Mouse (Mus musculus): ENCODE results near the gene Rpl36a-ps1.
A peak's percentile ranks its signal among the peaks of the same experiment; 100 is the strongest.
"Not testable (repeated sequence)": the region's sequence is repeated elsewhere in the genome, so short reads cannot be mapped to it uniquely, and the experiment has no call there.

The Rpl36a-ps1 gene

DNA sequence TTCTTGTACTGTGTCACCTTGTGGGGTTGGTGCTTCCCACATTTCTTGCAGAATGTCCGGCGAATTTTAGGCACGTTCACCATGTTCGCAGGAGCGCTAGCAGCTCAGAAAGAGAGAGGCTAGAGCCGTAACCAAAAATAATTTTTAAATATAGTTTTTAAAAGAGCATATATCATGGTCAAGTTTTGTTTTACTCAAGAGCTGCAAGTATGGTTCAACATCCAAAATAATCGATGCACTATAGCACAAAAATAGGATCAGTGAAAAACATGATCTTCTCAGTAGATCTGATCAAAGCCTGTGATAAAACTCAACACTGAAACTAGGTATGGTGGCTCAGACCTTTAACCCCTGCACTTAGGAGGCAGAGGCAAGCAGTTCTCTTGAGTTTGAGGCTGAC lies at the start of gene Rpl36a-ps1:
TSS of gene Rpl36a-ps1 (minus strand) at position 101 of the 400 bp plus-strand sequence.
- DNase-seq = no peak

DNA sequence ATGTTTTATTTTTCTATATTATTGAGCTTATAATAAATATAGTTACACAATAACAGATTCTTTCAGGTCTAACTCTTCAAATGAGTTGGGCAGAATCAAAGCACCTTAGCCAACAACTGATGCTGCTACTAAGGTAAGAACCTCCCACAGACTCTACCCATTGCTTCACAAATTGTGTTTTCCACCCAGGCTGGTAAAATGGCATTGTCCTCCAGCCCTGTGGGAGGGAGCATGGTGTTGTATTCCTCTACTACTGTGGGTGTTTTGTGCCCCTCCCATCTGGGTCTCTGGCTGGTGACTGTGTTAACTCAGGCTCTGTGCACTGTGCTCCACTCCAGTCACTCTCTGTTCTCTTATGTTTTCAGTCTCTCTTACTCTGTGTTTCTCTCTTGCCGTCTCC lies 49.4 kb upstream of the Rpl36a-ps1 start:
- no peak for DNase-seq

DNA sequence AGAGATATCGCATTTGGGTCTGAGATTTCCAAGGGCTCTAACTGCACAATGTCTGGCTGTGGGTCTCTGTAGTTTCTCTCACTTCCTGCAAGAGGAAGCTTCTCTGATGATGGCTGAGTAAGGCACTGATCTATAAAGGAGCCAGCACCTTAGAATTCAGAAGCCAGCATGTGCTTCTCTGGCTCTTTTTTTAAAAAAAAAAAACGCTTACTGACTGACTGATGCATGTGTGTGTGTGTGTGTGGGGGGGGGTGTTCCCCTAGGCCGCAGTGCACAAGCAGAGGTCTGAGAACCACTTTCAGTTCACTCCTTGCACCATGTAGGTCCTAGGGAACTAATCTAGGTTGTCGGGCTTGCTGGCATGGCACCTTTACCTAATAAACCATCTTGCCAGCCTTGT lies 47.3 kb upstream of the Rpl36a-ps1 start:
- no peak for DNase-seq

DNA sequence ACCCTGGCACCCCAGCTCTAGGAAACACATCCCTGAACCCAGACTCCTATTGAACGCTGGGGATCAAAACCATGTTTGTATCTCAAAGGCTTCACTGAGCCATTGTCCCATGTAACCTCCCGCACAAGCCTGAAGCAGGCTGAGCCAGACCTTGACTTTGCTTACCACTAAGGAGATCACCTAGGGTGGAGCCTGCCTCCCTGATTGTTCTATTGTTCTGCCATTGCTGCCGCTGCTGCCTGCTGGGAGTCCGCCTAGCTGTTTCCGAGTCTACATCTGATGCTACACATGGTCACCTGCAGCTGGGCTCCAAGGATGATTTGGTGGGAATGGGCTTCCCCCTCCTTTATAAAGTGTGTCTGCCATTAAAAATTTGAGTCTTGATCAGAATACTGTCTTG lies 45.2 kb upstream of the Rpl36a-ps1 start:
- not testable (repeated sequence) for DNase-seq

DNA sequence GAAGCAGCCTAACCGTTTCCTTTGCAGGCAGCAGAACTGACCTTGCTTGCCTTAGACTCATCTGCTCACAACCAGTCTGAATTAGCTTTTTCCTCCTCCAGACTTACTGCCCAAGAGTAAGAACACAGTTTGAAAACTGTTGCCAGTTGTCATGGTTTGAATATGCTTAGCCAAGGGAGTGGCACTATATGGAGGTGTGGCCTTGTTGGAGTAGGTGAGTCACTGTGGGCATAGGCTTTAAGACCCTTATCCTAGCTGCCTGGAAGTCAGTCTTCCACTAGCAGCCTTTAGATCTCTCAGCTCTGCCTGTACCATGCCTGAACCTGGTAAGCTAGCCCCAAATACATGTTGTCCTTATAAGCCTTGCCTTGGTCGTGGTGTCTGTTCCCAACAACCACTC lies 43.6 kb upstream of the Rpl36a-ps1 start:
- DNase-seq = peak; percentile 12

DNA sequence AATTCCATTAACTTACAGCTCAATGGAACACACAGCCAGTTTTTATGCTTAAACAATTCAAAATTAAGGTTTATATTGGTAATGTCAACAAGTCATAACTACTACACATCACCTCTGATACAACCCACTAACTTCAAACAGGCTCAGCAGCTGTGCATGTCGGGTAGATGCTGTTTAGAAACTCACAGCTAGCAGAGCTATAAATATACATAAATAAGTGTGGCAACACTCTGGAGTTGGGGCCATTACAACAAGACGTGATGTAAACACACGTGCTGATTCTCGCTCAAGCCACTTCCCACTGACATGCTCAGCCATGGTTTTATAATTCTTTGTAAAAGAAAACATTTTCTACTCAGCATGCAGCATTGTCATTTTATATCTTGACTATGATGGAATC lies 41.9 kb upstream of the Rpl36a-ps1 start:
- DNase-seq = no peak

DNA sequence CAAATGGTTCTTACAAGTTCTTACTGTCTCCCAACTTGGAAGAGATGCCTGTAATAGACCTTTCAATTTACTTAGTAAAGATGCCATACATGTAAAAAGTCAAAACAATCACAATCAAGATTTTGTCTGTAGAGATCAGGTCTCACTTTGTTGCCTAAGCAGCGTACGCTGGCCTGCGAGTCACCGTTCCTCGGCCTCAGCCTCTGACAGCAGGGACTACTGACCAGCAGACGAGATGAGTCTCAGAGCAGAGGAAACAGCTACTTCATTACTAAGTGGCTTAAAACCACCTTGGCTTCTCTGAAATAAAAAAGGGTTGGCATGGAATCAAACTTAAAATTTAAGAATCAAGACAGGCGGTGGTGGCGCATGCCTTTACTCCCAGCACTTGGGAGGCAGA lies 40.7 kb upstream of the Rpl36a-ps1 start:
- not testable (repeated sequence) for DNase-seq

DNA sequence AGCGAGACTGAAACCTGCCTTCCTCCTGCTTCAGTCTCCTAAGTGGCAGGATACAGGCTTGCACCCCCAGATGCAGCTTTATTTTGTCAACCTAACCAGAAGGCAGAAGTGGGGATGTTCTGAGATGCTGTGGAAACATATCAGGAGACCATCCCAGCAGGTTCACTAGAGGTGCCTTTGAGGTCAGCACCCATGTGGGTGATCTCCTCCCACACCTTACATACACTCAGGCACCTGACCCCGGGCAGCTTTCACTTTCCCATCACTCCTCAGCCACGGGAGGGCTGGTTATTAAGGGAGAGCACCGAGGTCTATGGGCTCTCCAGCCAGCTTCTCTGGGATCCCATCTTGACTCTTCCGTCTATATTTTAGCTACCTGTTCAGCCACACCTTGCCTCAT lies 38.5 kb upstream of the Rpl36a-ps1 start:
- no peak for DNase-seq

DNA sequence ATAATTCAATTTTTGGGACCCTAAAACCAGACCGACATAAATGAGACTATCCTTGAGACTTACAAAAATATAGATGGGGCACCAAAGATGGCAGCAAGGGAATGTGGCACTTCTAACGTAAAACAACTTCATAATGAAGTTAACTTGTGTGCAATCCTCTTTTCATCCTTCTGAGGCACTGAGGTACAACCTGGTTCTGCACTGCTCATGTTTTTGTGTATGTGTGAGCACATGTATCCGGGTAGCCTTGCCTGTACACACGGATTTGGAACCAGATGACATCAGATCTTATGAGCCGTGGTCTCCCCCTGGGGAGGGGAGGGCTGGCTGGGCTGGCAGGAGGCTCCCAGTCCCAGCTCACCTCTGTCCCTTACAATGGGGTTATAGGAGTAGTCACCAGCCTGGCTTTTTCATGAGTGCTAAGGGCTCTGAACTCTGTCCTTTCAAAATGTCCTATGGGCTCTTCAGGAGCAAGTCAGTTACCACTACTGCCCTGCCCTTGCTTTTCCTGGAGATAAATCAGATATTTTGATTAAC lies 37.3 kb upstream of the Rpl36a-ps1 start:
- no peak for DNase-seq

DNA sequence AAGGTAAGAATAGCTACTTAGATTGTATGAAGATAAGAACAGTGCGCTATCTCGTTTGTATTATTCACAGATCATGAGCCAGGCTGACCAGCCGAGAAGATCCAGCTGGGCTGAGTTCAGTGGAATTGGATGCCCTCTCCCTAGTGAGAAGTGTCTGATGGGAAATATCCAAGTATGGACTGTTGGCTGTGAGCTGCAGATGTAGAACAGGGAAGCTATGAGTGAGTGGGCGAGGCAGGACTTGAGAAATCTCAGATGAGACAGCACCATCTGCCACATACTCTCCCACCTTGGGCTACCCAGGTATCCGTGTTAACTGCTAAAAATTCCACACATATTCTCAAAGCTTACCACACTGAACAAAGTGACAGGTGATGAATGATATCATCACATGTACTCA lies 35.9 kb upstream of the Rpl36a-ps1 start:
- no peak for DNase-seq

DNA sequence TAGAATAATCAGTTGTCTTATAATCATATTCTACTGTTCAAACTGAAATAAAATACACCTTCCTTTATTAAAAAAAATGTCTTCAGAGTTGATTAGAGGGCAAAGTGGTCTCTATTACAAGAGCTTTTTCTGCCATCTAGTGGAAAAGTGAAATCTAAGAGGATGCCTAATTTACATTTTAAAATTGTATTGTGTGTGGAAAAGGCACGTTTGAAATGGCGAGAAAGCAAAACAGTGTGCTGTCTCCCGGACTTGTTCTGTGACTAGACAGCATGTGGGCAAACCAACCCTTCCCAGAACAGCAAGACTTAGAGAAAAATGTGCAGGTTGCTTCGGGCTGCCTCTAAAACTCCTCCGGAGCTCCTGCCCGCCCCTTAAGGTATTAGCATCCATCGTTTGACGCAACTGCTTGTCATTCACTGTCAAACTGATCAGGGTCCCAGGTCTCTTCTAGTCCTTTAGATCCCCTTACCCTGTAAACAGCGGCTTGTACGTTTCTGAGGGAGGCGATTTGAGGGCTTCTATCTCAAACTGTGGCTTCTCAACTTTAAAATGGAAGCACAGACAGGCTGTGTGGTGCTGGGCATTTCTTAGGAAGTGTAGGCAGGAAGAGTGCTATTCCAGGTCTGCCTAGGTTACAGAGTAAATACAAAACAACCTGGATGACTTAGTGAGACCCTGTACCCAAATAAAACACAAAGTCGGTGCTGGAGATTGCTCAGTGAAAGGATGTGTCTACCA lies 28.4 kb upstream of the Rpl36a-ps1 start:
- DNase-seq = no peak

DNA sequence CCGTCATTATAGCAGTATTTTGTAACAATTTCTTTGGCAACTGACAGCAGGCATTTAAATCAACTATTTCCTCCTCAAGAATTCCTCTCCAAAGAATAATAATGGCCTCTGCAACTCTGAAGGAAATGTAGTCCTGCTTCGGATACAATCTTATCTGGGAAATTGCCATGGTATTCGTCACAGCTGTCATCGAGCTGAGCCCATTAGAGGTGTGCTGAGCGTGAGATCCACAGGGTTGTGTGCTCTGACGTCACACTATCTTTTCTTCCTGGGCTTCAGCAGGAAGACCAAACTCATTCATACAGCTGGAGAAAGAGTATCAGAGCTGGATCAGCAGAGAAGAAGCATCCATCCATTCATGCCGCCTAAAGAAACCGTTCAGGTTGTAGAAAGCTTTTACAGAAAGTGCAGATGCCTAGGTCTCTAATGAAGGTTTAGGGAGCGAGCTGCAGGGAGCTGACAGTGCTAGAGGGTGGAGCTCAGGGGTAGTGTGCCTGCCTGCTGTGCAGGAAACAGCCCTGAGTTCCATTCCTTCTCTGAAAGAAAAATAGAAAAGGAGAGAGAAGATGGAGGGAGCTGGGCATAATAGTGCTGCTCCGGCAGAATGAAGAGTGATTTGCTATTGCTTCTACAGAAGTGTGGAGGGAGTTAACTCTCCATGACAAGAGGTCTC lies 25.2 kb upstream of the Rpl36a-ps1 start:
- no peak for DNase-seq

DNA sequence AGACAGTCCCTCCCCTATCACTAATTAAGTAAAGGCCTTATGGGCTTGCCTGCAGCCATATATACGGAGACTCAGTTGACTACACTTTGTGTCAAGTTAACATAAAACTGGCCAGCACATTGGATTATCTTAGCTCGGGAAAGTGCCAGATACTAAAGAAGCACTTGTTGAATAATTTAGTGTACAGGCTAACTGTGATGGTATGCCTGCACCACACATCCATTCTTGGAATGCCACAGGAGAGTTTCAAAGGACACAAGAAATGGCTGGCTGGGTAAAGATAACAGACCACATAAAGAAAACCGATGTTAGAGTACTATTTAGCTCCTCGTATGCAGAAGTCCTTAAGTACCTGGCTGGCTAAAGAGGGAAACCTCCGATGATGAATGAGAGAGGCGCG lies 24.6 kb upstream of the Rpl36a-ps1 start:
- no peak for DNase-seq

DNA sequence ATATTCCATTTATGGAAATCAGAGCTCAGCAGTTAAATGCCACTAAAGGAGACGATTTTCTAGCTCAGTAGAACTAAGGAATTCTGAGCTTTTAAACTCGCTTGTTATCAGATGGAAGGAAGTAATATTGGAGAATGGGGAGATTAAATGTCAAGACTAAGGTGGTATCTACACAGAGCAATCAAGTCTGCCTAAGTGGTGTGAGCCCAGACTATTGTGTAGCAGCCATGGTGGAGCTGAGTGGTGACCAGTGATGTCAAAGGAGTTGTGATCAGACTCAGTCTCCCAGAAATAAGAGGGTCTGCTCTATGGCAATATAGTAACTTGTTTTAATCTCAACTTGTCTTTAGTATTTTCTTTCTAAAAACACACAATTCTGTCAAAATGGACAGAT lies 16.8 kb upstream of the Rpl36a-ps1 start:
- DNase-seq = no peak

DNA sequence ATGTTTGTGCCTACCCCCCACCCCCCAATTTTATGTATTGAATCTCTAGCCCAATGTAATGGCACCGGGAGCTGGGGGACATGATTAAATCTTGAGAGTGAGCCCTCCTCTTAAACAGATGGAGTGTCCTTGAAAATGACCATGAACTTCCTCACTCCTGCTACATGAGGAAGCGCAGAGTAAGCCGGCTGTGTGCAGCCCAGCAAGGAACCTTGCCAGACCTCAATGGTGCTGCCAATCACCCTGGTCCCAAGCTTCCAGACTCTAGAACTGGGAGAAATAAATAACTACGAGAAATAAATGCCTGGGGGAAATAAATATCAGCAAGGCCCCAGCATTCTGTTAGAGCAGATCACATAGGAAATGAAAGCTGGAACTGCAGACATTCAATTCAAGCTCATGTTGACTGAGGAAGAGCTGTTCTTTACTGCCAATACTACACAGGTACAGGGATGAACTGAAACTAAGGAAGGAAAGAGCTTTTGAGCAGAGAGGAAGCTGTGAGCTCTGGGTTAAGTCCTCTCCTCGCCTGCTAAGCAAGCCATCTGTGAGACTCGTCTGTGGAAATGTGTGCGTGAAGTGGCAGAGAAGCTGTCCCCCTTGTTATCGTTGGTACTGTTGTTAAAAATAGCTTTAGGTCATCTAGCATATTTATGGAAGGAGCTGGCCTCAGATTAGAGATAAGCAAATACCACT lies 16.3 kb upstream of the Rpl36a-ps1 start:
- DNase-seq = no peak

DNA sequence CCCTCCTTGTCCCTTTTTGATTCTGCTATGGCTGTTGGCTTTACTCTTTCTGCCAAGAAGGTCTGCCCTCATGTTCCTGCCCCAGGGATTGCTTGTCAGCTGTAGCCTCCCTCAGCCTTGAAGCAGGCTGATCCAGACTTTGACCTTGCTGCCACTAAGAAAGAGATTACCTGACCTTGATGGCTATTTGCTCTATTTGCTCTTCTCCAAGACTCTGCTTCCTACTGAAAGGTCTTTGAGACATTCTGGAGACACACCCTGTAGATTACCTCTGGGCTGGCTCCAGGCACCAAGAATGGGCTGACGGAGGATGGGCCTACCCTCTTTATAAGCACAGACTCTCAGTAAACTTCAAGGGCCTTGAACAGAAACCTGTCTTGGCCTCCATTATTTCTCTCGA lies 1.6 kb downstream of the Rpl36a-ps1 start:
- no peak for DNase-seq

DNA sequence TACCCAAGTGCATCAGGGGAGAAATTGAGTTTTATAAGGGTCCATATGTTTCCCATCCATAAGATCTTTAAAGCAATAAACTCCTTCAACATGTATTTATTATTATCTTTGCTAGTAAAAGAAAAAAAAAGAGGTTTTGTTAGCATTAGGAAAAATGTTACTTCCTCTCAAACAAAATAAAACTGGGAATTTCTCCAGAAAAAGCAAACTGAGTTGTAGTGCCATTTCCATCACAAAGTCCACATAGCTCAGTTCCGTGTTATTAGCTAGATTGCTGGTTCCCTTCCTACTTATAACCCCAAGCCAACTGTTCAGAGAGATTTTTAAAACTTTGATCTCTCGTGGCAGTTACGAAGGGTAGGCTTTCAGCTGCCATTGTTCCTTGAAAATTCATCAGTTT lies 3.5 kb downstream of the Rpl36a-ps1 start:
- DNase-seq = no peak

DNA sequence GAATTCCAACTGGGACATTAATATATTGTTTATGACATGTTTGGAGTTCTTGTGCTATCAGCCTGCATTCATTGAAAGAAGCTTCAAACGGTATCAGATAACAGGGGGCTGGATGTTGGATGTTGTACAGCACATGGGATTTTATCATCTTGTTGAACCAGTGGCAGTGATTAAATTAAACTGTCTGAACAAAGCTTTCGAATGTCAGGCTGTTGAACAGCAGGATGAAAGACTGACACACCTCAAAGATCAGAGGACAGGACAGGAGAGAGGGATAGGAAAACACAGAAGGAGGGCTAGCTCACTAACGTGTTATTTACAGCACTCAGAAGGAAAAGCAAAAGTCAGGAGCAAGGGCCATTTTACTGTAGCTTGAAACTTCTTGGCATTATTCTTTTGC lies 4.3 kb downstream of the Rpl36a-ps1 start:
- DNase-seq = no peak

DNA sequence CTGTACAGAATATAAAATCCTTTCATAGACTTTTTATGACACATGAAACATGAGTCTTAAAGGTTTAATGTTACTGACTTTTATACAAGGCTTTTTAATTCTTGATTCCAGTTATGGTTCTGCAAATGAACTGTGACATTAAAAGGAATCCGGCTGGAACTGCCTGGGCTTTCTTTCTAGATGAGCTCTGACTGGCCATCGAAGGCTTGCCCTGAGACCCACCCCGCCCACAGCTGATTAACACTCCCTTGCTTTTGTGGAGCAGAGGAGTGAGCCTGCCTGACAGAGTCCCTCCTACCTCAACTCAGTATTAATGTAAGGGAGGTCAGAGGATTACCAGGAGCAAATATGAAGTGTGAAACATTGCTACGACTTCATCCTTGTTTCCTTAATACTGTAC lies 22.2 kb downstream of the Rpl36a-ps1 start:
- DNase-seq = no peak

DNA sequence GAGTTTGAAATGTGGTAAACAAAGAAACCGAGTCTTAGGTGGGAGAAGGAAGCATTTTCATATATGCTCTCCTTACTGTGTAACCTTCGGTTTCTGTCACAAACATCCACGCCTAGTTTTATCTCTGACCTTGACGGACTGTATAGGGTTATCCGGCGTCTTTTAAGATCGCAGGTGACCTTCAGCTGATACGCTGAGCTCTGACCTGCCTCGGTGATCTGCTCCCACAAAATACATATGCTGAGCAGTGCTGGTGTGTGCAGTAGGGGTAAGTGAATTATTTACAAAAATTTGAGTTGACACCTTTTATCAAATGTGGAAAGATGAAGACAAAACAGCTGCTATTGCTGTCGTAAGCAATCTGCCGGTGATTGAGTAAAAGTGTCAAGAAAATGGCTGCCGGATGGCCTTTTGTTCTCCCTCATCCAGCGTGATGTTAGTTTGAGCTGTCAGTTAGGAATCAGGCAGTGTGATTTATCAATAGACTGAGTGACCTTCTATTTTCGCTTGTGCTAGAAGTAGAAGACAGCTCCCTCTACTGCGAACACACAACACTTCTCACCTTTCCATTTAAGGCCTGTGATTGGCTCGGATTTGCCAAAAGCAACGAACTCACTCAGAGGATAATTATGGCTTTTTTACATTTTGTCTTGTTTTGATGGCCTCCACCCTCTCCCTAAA lies 35.0 kb downstream of the Rpl36a-ps1 start:
- DNase-seq = no peak

DNA sequence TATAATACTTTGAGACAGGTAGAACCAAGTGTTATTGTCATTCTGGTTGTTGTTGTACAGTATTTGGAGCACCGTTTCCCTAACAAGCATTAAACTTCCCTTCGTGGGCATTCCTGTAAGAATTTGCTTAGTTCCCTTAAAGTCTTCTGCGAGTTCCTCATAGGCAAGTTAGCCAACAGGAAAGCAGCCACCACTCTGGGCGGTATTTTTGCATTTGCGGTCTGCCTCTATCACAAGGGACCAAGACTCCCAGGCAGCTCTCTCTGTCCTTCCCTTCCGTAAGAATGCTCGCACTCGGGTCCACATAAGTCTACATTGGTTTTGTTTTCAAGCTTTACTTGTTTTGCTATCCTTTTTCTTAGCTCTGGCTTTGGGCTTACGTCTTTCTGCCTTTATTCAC lies 37.3 kb downstream of the Rpl36a-ps1 start:
- DNase-seq = peak; percentile 4

DNA sequence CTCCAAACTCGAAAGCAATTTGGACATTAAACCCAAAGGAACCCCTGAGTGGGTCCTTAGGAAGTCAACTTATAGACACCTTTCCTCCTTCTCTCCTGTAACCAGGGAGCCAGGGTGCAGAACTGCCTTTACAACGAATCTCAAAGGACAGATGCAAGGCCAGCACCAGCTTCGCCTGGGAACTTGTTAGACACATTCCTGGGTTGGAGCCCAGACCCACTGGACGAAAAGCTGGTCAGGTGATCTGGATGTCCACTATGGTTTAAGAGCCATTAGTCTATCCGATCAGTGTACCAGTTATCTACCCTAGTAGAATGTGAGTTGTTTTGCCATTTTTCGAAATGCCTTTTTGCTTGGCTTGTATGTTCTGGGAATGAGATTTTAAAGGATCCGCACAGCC lies 41.7 kb downstream of the Rpl36a-ps1 start:
- no peak for DNase-seq

DNA sequence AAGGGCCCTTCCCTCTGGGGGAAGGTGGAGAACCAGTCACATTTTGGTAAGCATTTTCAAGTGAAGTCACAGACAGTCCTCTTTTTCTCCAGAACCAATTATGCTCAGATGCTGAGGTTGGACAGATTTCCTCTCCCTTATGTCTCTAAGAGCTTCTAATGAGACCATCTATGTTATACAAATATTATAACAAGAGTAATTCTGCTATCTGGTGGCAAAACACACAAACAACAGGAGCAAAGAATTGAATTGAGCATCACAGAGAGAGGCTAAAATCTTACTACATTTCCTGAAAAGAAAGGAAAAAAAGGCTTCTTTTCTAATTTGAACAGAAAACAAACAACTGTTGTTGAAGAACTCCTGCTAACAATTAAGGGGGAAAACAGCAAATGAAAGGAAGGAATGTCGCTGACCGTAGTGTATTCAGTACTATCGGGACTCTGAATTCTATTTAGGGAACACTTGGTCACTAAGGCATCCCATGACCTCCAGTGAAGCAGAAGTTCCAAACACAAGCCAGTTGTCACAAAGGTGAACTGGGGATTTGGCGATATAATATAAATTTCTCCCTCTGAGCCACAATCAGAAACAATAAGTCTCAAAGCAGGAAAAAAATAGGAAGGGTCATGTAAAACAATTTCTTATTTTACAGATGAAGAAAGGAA lies 42.4 kb downstream of the Rpl36a-ps1 start:
- no peak for DNase-seq
